Mouse (Mus musculus) cerebellum, adult 2 months (tissue): ENCODE measurements around the gene Gm13420.

Source experiments
- CTCF ChIP-seq: fragments of 200-500 bp; IDR thresholded peaks from 2 replicates; pipeline ENCODE4 v1.5.1; 2011; ENCODE audit warnings: low read depth, mild to moderate bottlenecking, control low read depth, low read length, moderate library complexity, borderline replicate concordance; ENCODE audit not compliant: insufficient read depth
- POLR2A ChIP-seq: fragments of 200-500 bp; IDR thresholded peaks from 2 replicates; pipeline ENCODE4 v1.6.1; 2011; ENCODE audit warnings: low read length, control low read depth, borderline replicate concordance; ENCODE audit not compliant: insufficient read depth

GRCm38 (mm10) chr2:29735708-29736107 is 15.8 kb downstream of the Gm13420 start:
- no peak for TF ChIP-seq CTCF
- no peak for TF ChIP-seq POLR2A
